ENCODE assay signal across 21 mouse cellular contexts in genomic region chr2:116941816-116942215, GRCm38 (mm10).
DNase-seq lines count a peak whose midpoint lies in the region; ATAC-seq and TF ChIP-seq lines count a peak whose summit lies in the region.
"Had no signal": no experiment of that assay in that cellular context is flagged by ENCODE, and none has a peak within 500 bp of the region (broad histone marks: within the 10 kb centered on the region; RNA-seq: fewer than 3 reads in every experiment).

No protein-coding gene starts in this region.

- H3K4me2 ChIP-seq in kidney, embryonic 16.5 days (replicated peaks; ENCODE audit: low read depth, low read length) = no peak overlapping the region
- H3K4me2 ChIP-seq: forebrain, embryonic 13.5 days; hindbrain, embryonic 14.5 days had no signal

- peak overlapping the region; percentile 54 for H3K27ac ChIP-seq in kidney, embryonic 16.5 days (ENCODE audit: low read length)
- H3K27ac ChIP-seq in ES-E14 (ENCODE audit: insufficient read depth, low read depth, low read length, poor library complexity, severe bottlenecking) = peak overlapping the region; percentile 41; the same call in 1 of the 2 replicates
- H3K27ac ChIP-seq: forebrain, embryonic 13.5 days; hindbrain, embryonic 14.5 days; limb, embryonic 10.5 days had no signal

- no peak overlapping the region for H3K9ac ChIP-seq in kidney, embryonic 16.5 days (replicated peaks; ENCODE audit: low read length)
- no peak overlapping the region for H3K9ac ChIP-seq in ES-E14 (ENCODE audit: insufficient read depth, low read depth, low read length, poor library complexity, severe bottlenecking)
- H3K9ac ChIP-seq: forebrain, embryonic 13.5 days; hindbrain, embryonic 14.5 days had no signal

- no peak for DNase-seq in kidney, adult 8-10 months
- DNase-seq in ES-E14 (ENCODE audit: low read depth, low spot score) = no peak
- DNase-seq in adipocyte (ENCODE audit: low spot score) = peak; percentile 21
- peak; percentile 7 for DNase-seq in lung, postnatal 14 days
- DNase-seq in gastrocnemius, postnatal 4 days (ENCODE audit: low spot score in 2 of 2) = no peak
- no peak for DNase-seq in adrenal gland, postnatal 10 days
- DNase-seq in frontal cortex, postnatal 10 days (ENCODE audit: low spot score in 2 of 2) = no peak
- DNase-seq: adrenal gland, postnatal 25 days; cerebellum, adult 2 months; cerebellum, postnatal 36 days; gastrocnemius, postnatal 10 days; heart, postnatal 14 days; midbrain, embryonic 14.5 days; thymus, postnatal 4 days had no signal

- in situ Hi-C loops in ES-E14 (cut with MboI; ENCODE audit: low sequenced_read_pairs in 2 of 2, unreplicated experiment in 2 of 2) = no loop called here

- H3K9me3 ChIP-seq in kidney, embryonic 16.5 days (ENCODE audit: low read length) = no peaks in the 10 kb centered on the region
- no peaks in the 10 kb centered on the region for H3K9me3 ChIP-seq in ES-E14 (ENCODE audit: control insufficient read depth, insufficient read depth, low read depth, low read length)
- H3K9me3 ChIP-seq: embryonic facial prominence, embryonic 10.5 days; forebrain, embryonic 13.5 days; limb, embryonic 10.5 days had no signal

- no peak for ATAC-seq in kidney, embryonic 16.5 days (ENCODE audit: low FRiP score, low TSS enrichment)
- ATAC-seq: activated CD4-positive, CD25-positive, alpha-beta regulatory T cell, adult 4 months; forebrain, embryonic 13.5 days; intestine, postnatal 0 days had no signal

- WGBS in kidney, embryonic 16.5 days = 63% methylated on average over 3 of the region's 3 CpGs

- peaks cover 4% of the 10 kb centered on the region; the same call in 1 of the 2 replicates for H3K4me1 ChIP-seq in kidney, embryonic 16.5 days (ENCODE audit: insufficient read depth, low read length)
- peaks cover 2 to 4% of the 10 kb centered on the region in 2 experiments; a peak in 2 of 4 replicates for H3K4me1 ChIP-seq in ES-E14 (ENCODE audit: control insufficient read depth in 2 of 2, insufficient read depth in 2 of 2, low read length in 2 of 2, poor library complexity in 1 of 2)
- H3K4me1 ChIP-seq: forebrain, embryonic 13.5 days had no signal

- H3K36me3 ChIP-seq in kidney, embryonic 16.5 days (ENCODE audit: insufficient read depth, low read length) = no peaks in the 10 kb centered on the region
- H3K36me3 ChIP-seq in ES-E14 (ENCODE audit: control insufficient read depth, insufficient read depth, low read length, poor library complexity, severe bottlenecking) = no peaks in the 10 kb centered on the region
- H3K36me3 ChIP-seq: embryonic facial prominence, embryonic 10.5 days; limb, embryonic 10.5 days had no signal

- H3K27me3 ChIP-seq in kidney, embryonic 16.5 days (ENCODE audit: insufficient read depth, low read length) = no peaks in the 10 kb centered on the region
- H3K27me3 ChIP-seq: forebrain, embryonic 13.5 days had no signal

- H3K4me3 ChIP-seq in kidney, embryonic 16.5 days (ENCODE audit: low read length) = no peak overlapping the region
- no peak overlapping the region for H3K4me3 ChIP-seq in ES-E14 (ENCODE audit: insufficient read depth in 1 of 2, low read depth in 1 of 2, low read length in 2 of 2, poor library complexity in 1 of 2, severe bottlenecking in 1 of 2)
- H3K4me3 ChIP-seq: embryonic facial prominence, embryonic 10.5 days; forebrain, embryonic 13.5 days; limb, embryonic 10.5 days had no signal

TF ChIP-seq in ES-E14, 5 proteins besides CTCF, POLR2A, EP300 and RAD21:
- TF ChIP-seq HCFC1 (IDR thresholded peaks at IDR 0.05; ENCODE audit: borderline replicate concordance, insufficient read depth, low read length) (no peak), CHD2 (IDR thresholded peaks at IDR 0.05; ENCODE audit: low read depth, low read length) (no peak), ZC3H11A (IDR thresholded peaks at IDR 0.05; ENCODE audit: borderline replicate concordance, low read depth, low read length) (no peak), MAFK (IDR thresholded peaks at IDR 0.05; ENCODE audit: insufficient read depth, low read depth, low read length) (no peak), ZNF384 (IDR thresholded peaks at IDR 0.05; ENCODE audit: low read depth, low read length) (no peak)

Comparison
In these comparisons a context has a peak if more than half of its experiments do, and no peak if none do; other contexts are left out.
1. DNase-seq: peak in adipocyte (single experiment) and lung, postnatal 14 days (single experiment); none in kidney, adult 8-10 months (0 of 2), ES-E14 (single experiment), gastrocnemius, postnatal 4 days (0 of 2), adrenal gland, postnatal 10 days (single experiment) and frontal cortex, postnatal 10 days (0 of 2).